Mouse (Mus musculus) megakaryocyte, embryonic 14.5 days (primary cell): Measurements from ENCODE around the gene Dynlt3. TPM values are rescaled to one million over a fixed set of nuclear protein-coding genes. Genes with fewer than 3 reads are reported as not detected.
"Not testable (repeated sequence)": the region's sequence is repeated elsewhere in the genome, so short reads cannot be mapped to it uniquely, and the experiment has no call there.

Experiments used
- H3K27me3 ChIP-seq: replicated peaks from 2 replicates; pipeline ENCODE3; 2012; ENCODE audit warnings: inconsistent platforms
- H3K36me3 ChIP-seq: replicated peaks from 2 replicates; pipeline ENCODE3; 2012; ENCODE audit warnings: low read length, inconsistent platforms, mixed read lengths
- H3K4me1 ChIP-seq: 2 replicates; pipeline ENCODE4 v1.6.1; 2012; ENCODE audit warnings: inconsistent platforms
- H3K4me3 ChIP-seq: replicated peaks from 2 replicates; pipeline ENCODE3; 2012; ENCODE audit warnings: moderate library complexity, mild to moderate bottlenecking, inconsistent platforms
- H3K9me3 ChIP-seq: 2 replicates; pipeline ENCODE4 v1.6.1; 2012; ENCODE audit warnings: inconsistent platforms
- FLI1 ChIP-seq: IDR thresholded peaks from 2 replicates; pipeline ENCODE4 v1.6.1; 2012; ENCODE audit warnings: low read length, inconsistent platforms, mixed read lengths
- GATA1 ChIP-seq: IDR thresholded peaks from 3 replicates; pipeline ENCODE4 v1.6.1; 2012; ENCODE audit warnings: mixed read lengths, low read length, inconsistent platforms, borderline replicate concordance
- polyA plus RNA-seq: library from polyadenylated mRNA; stranded (reverse); fragments of >175 nt; gene quantifications from 2 replicates; pipeline ENCODE4 v1.2.3, GENCODE M21; 2012; ENCODE audit warnings: low replicate concordance; ENCODE audit not compliant: insufficient read depth

Gene Dynlt3
- polyA plus RNA-seq = 1.5 TPM in 1 of 2 replicates, not detected in the other

DNA sequence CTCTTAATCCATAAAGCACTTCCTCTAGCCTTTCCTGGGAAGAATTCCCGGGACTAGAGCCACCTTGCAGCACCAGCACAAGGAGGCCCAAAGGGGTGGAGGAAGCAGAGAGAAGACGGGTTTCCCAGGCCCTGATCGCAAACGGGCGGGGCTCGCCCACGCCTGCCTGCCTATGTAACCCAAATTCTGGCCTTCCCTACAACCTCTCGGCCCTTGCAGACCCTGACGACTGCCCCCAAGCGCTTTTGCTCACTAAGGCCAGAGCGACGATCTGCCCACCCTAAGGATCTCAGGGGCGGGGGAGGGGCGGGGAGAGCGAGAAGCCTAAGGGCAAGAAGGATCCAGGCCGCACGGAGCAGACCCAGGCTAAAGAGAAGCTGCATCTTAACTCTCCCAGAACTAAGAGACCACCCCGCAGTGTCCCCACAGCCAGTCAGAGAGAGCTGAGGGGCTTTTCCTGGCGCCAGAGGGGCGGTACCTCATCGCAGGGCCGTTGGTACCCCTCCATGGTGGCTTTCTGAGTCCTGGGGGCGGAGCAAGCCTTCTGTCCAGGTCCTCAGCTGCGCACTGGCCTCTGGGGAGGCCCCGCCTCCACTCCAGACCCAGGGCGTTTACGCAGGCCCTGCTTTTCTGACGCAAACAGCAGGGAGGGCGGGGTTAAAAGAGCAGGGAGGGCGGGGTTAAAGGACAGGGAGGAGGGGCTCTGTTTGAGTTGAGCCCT lies at the start of gene Dynlt3:
Gene Dynlt3 (minus strand): TSS at position 613 of the 721 bp plus-strand sequence.
- H3K4me3 ChIP-seq = peak within 1 kb of the TSS; percentile 93
- H3K9me3 ChIP-seq = no peaks in the 10 kb centered on the region
- peaks cover 4% of the 10 kb centered on the region for H3K36me3 ChIP-seq
- peaks cover 3% of the 10 kb centered on the region; the same call in 1 of the 2 replicates for H3K4me1 ChIP-seq
- no peaks in the 10 kb centered on the region for H3K27me3 ChIP-seq
- TF ChIP-seq GATA1 (no peak), FLI1 (no peak)

DNA sequence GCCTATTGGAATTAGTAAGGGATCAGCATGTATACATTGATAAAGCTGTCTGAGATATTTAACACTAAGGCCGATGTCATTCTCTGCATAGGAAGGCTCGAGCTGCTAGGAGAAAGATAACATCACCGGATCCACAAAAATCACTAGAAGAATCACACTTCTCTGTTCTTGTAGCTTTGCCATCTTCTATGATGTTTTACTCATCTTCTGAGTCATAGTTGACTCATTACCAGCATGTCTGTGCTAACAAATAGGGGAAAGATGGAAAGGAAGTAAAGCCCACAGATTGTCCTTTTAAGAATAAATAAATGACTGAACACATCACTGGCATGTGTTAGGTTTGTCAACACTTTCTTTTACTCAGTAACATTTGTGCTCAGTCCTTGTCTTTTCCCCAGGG lies 37.0 kb upstream of the Dynlt3 start:
- H3K9me3 ChIP-seq = no peaks in the 10 kb centered on the region
- H3K4me3 ChIP-seq = no peak overlapping the region
- TF ChIP-seq GATA1 = no peak
- no peak for TF ChIP-seq FLI1
- H3K4me1 ChIP-seq = no peaks in the 10 kb centered on the region
- H3K27me3 ChIP-seq = peaks cover 3% of the 10 kb centered on the region
- no peaks in the 10 kb centered on the region for H3K36me3 ChIP-seq

DNA sequence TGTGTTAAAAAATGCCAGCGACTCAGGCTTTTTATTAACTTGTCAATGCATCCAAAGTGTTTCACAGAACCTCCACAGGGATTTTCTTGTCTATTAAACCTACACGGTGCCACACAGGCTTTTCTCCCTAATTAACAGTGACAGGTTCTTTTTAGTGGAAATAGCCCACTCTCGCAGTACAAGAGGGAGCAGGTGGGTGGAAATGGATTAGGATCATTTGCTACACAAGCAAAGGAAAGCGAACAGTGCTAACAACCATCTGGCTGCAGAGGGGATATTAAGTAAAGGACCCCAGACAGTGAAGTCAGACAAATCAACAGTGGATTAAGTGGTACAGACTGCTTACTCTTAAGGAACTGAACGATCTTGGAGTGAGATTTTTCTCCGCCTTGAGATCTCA lies 33.2 kb upstream of the Dynlt3 start:
- peaks cover 3% of the 10 kb centered on the region for H3K27me3 ChIP-seq
- TF ChIP-seq GATA1 (no peak), FLI1 (no peak)
- H3K36me3 ChIP-seq = no peaks in the 10 kb centered on the region
- no peak overlapping the region for H3K4me3 ChIP-seq
- H3K4me1 ChIP-seq = no peaks in the 10 kb centered on the region
- H3K9me3 ChIP-seq = no peaks in the 10 kb centered on the region

DNA sequence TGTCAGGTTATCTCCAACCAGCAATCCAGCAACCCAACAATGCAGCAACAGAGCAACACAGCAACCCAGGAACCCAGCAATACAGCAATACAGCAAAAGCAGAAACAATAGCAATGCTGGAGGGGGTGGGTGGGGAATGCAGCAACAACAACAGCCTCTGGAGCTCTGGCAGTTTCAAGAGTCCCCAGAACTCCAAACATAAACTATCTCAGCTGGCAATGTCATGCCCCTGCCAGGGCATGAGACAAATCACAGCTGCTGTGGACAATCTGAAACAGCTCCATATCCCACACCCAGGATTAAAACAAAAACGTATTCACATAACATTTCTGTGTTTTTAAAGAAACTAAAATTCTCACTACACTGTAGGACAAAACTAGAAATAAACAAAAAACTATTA lies 9.2 kb upstream of the Dynlt3 start:
- TF ChIP-seq GATA1 (no peak), FLI1 (no peak)
- H3K4me1 ChIP-seq = no peaks in the 10 kb centered on the region
- no peaks in the 10 kb centered on the region for H3K36me3 ChIP-seq
- H3K9me3 ChIP-seq = no peaks in the 10 kb centered on the region; the same call in 1 of the 2 replicates
- no peaks in the 10 kb centered on the region for H3K27me3 ChIP-seq
- no peak overlapping the region for H3K4me3 ChIP-seq

DNA sequence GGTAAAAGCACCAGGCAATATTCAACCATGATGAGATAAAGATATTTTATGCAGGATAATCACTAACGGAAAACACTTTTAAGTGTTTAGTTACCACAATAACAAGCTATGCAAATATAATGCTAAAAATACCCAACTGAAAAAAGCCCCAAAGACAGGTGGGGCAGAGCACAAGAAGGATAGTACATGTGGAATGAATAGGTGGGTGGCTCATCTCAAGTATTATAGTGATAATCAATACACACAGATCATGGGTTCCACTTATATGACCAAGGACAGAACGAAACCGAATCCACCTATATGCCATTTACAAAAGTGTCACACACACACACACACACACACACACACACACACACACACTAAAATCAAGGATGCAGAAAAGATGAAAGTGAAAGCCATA lies 8.6 kb upstream of the Dynlt3 start:
- TF ChIP-seq GATA1 (no peak), FLI1 (no peak)
- no peaks in the 10 kb centered on the region for H3K9me3 ChIP-seq
- H3K4me3 ChIP-seq = no peak overlapping the region
- no peaks in the 10 kb centered on the region for H3K4me1 ChIP-seq
- H3K36me3 ChIP-seq = no peaks in the 10 kb centered on the region
- H3K27me3 ChIP-seq = no peaks in the 10 kb centered on the region

- Histone ChIP-seq H3K4me3 (no peak overlapping the region), H3K27me3 (peaks cover 4% of the 10 kb centered on the region), H3K4me1 (peaks cover 4% of the 10 kb centered on the region; the same call in 1 of the 2 replicates), H3K36me3 (peaks cover 73% of the 10 kb centered on the region), H3K9me3 (no peaks in the 10 kb centered on the region)
- no peak for TF ChIP-seq FLI1
Observed at GRCm38 (mm10) chrX:9652806-9653205, 10.0 kb downstream of the Dynlt3 start.

- not testable (repeated sequence) for H3K36me3 ChIP-seq, H3K9me3 ChIP-seq, H3K4me3 ChIP-seq, H3K4me1 ChIP-seq, H3K27me3 ChIP-seq
Observed at GRCm38 (mm10) chrX:9640594-9640993, 22.2 kb downstream of the Dynlt3 start.

DNA sequence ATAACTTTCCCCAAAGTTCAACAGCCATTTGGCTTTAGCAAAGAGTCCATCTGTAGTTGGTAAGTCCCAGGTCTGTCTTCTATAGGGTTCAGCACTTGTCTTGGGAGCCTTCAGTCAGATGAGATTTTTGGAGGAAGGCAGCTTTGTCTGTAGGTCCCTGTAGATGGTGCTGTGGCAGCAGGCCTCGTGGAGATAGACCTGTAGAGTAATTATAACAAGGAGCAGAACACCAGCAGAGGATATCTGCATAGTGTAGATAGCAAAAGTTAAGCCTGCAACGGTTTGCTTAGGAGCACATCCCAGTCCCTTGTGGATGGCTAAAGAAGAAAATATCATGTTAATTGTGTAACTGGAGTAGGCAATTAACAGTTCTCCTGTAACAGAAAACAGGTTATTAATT lies 22.7 kb downstream of the Dynlt3 start:
- H3K9me3 ChIP-seq, H3K4me1 ChIP-seq, H3K27me3 ChIP-seq, H3K36me3 ChIP-seq, H3K4me3 ChIP-seq: not testable (repeated sequence)

Other genes with a start within 250 kb of the Dynlt3 start
- 2.4 TPM in 1 of 2 replicates, not detected in the other for gene Cybb, start 175.2 kb downstream of the Dynlt3 start, polyA plus RNA-seq
- gene H2al1o, start 90.6 kb downstream of the Dynlt3 start, polyA plus RNA-seq = not detected in 2 replicates
- gene Hypm, start 183.9 kb upstream of the Dynlt3 start, polyA plus RNA-seq = not detected in 2 replicates
- not detected in 2 replicates for gene H2al3, start 186.7 kb upstream of the Dynlt3 start, polyA plus RNA-seq
- gene Sytl5, start 222.6 kb upstream of the Dynlt3 start, polyA plus RNA-seq = not detected in 2 replicates